24 mouse cellular contexts compared by ENCODE assay signal in genomic region chr5:33443794-33444193, GRCm38 (mm10). TPM values are rescaled to one million over a fixed set of nuclear protein-coding genes. Genes with fewer than 3 reads are reported as not detected.
DNase-seq lines count a peak whose midpoint lies in the region; ATAC-seq and TF ChIP-seq lines count a peak whose summit lies in the region.
"Had no signal": no experiment of that assay in that cellular context is flagged by ENCODE, and none has a peak within 500 bp of the region (broad histone marks: within the 10 kb centered on the region; RNA-seq: fewer than 3 reads in every experiment).

No protein-coding gene starts in this region.

- no peak for TF ChIP-seq CTCF in liver, postnatal 0 days (IDR thresholded peaks at IDR 0.05; ENCODE audit: low read depth)

- H3K27me3 ChIP-seq in liver, embryonic 13.5 days = peaks cover 53% of the 10 kb centered on the region
- peaks cover 19% of the 10 kb centered on the region for H3K27me3 ChIP-seq in liver, postnatal 0 days (ENCODE audit: insufficient read depth, low read length)
- H3K27me3 ChIP-seq in liver, embryonic 16.5 days (ENCODE audit: control insufficient read depth, insufficient read depth, low read depth, low read length) = peaks cover 5% of the 10 kb centered on the region

- DNase-seq in cerebellum, adult 9-11 months = peak; percentile 24
- no peak for DNase-seq in cerebellum, adult 8-10 months
- no peak for DNase-seq in liver, embryonic 13.5 days
- no peak for DNase-seq in liver, postnatal 0 days
- peak; percentile 29 for DNase-seq in MN1 (ENCODE audit: low spot score)
- no peak for DNase-seq in ovary, postnatal 36 days (ENCODE audit: low spot score)
- DNase-seq: adrenal gland, adult 8-10 months; gastrocnemius, adult 2 months; heart, postnatal 36 days; kidney, adult 2 months; left cerebral cortex, postnatal 4 days had no signal

- peak overlapping the region; percentile 81; the same call in 1 of the 2 replicates for H3K4me2 ChIP-seq in liver, embryonic 13.5 days
- H3K4me2 ChIP-seq in liver, postnatal 0 days (ENCODE audit: low read depth, low read length) = no peak overlapping the region
- H3K4me2 ChIP-seq in liver, embryonic 16.5 days (ENCODE audit: low read depth, low read length) = no peak overlapping the region

- H3K9me3 ChIP-seq in liver, embryonic 13.5 days (replicated peaks) = no peaks in the 10 kb centered on the region
- no peaks in the 10 kb centered on the region for H3K9me3 ChIP-seq in liver, postnatal 0 days (ENCODE audit: low read length)
- H3K9me3 ChIP-seq in liver, embryonic 16.5 days (replicated peaks; ENCODE audit: control insufficient read depth, low read length) = no peaks in the 10 kb centered on the region
- H3K9me3 ChIP-seq: embryonic facial prominence, embryonic 12.5 days; hindbrain, embryonic 15.5 days; limb, embryonic 15.5 days; midbrain, embryonic 10.5 days had no signal

- no peak for ATAC-seq in liver, embryonic 13.5 days (ENCODE audit: low read depth)
- no peak for ATAC-seq in liver, postnatal 0 days
- 0 out of 2 replicates have a peak, but pooled peaks have one; percentile 27 for ATAC-seq in liver, embryonic 16.5 days (ENCODE audit: low read depth)
- ATAC-seq: activated CD4-positive, CD25-positive, alpha-beta regulatory T cell, adult 4 months had no signal

- WGBS in liver, embryonic 13.5 days (ENCODE audit: insufficient replicate concordance) = 33% methylated on average over 9 of the region's 9 CpGs
- 36% methylated on average over 9 of the region's 9 CpGs for WGBS in liver, postnatal 0 days (ENCODE audit: insufficient replicate concordance)
- 32% methylated on average over 9 of the region's 9 CpGs for WGBS in liver, embryonic 16.5 days (ENCODE audit: insufficient replicate concordance)

- no peak overlapping the region for H3K4me3 ChIP-seq in liver, embryonic 13.5 days (replicated peaks)
- H3K4me3 ChIP-seq in liver, postnatal 0 days (ENCODE audit: low read depth, low read length) = no peak overlapping the region
- no peak overlapping the region for H3K4me3 ChIP-seq in liver, embryonic 16.5 days (ENCODE audit: low read depth, low read length)

- H3K27ac ChIP-seq in liver, embryonic 13.5 days = no peak overlapping the region
- H3K27ac ChIP-seq in liver, postnatal 0 days (ENCODE audit: low read depth) = no peak overlapping the region
- H3K27ac ChIP-seq in liver, embryonic 16.5 days (ENCODE audit: low read length) = no peak overlapping the region
- H3K27ac ChIP-seq: embryonic facial prominence, embryonic 12.5 days; gastrocnemius, adult 2 months; hindbrain, embryonic 15.5 days; kidney, postnatal 0 days; limb, embryonic 15.5 days; midbrain, embryonic 10.5 days had no signal

- H3K9ac ChIP-seq in liver, embryonic 13.5 days = no peak overlapping the region
- no peak overlapping the region for H3K9ac ChIP-seq in liver, postnatal 0 days (replicated peaks)
- H3K9ac ChIP-seq in liver, embryonic 16.5 days (ENCODE audit: low read depth, low read length) = no peak overlapping the region
- H3K9ac ChIP-seq: limb, embryonic 15.5 days had no signal

- TF ChIP-seq EP300 in liver, postnatal 0 days (IDR thresholded peaks at IDR 0.05; ENCODE audit: low read depth) = no peak

- peaks cover 15% of the 10 kb centered on the region for H3K4me1 ChIP-seq in liver, embryonic 13.5 days (replicated peaks)
- peaks cover 9% of the 10 kb centered on the region; the same call in 1 of the 2 replicates for H3K4me1 ChIP-seq in liver, postnatal 0 days (ENCODE audit: insufficient read depth)
- peaks cover 5% of the 10 kb centered on the region for H3K4me1 ChIP-seq in liver, embryonic 16.5 days (ENCODE audit: control insufficient read depth, low read depth, low read length)

- H3K36me3 ChIP-seq in liver, embryonic 13.5 days = no peaks in the 10 kb centered on the region
- no peaks in the 10 kb centered on the region for H3K36me3 ChIP-seq in liver, postnatal 0 days (replicated peaks; ENCODE audit: insufficient read depth, low read length)
- H3K36me3 ChIP-seq in liver, embryonic 16.5 days (ENCODE audit: control insufficient read depth, insufficient read depth) = no peaks in the 10 kb centered on the region
- H3K36me3 ChIP-seq: embryonic facial prominence, embryonic 12.5 days; hindbrain, embryonic 15.5 days; limb, embryonic 15.5 days; midbrain, embryonic 10.5 days had no signal

RNA-seq across cellular contexts. Expression of gene Nkx1-1, which starts 10.0 kb away (rescaled TPM):
- polyA plus RNA-seq in liver, embryonic 13.5 days (2015; fragmentation: Nextera tagmentation; extraction: Ambion mirVana) = not detected in 2 replicates
- polyA plus RNA-seq in liver, postnatal 0 days (2015; fragmentation: Nextera tagmentation; extraction: Ambion mirVana) = not detected in 2 replicates
- polyA plus RNA-seq in liver, embryonic 16.5 days (2015; fragmentation: Nextera tagmentation; extraction: Ambion mirVana) = not detected in 2 replicates
- polyA plus RNA-seq: activated CD4-positive, CD25-positive, alpha-beta regulatory T cell, adult 4 months; embryonic facial prominence, embryonic 12.5 days; forebrain, embryonic 11.5 days; heart, embryonic 14.5 days; intestine, embryonic 14.5 days; kidney, adult 2 months; kidney, postnatal 0 days; large intestine, adult 2 months; limb, embryonic 15.5 days; lung, embryonic 16.5 days; midbrain, embryonic 10.5 days; spleen, adult 2 months had no signal

Comparison
In these comparisons a context has a peak if more than half of its experiments do, and no peak if none do; other contexts are left out.
1. DNase-seq: peak in cerebellum, adult 9-11 months (single experiment) and MN1 (single experiment); none in cerebellum, adult 8-10 months (single experiment), liver, embryonic 13.5 days (single experiment), liver, postnatal 0 days (single experiment) and ovary, postnatal 36 days (single experiment).